Mouse (Mus musculus): ENCODE measurements around the gene Rab11fip5. TPM values are rescaled to one million over a fixed set of nuclear protein-coding genes. Genes with fewer than 3 reads are reported as not detected.

The Rab11fip5 gene
- polyA plus RNA-seq, 1 experiment: 13.5 TPM

DNA sequence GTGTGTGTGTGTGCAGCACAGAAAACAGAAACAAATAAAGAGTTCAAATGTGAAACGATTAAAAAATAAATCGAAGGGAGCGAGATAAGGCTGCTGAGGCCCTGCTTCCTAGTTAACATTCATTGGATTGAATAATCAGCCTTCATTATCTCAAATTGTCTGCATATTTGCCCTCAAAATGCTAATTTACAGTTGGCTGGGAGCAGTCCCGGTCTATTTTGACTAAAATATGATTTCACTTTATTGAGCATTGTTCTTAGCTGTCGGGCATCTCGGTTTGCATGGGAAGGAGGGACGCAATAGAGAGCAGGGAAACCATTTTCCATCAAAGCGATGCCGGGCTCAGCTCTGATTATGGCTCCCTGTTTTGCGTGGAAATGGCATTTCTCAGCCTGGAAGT is 28.6 kb upstream of the Rab11fip5 start:
- TF ChIP-seq POLR2A (IDR thresholded peaks at IDR 0.05; ENCODE audit: control insufficient read depth, extremely low read depth, insufficient read depth, low read length, poor library complexity): no peak
- TF ChIP-seq CTCF (IDR thresholded peaks at IDR 0.05; ENCODE audit: borderline replicate concordance, control insufficient read depth, extremely low read depth, insufficient read depth, low read length, poor library complexity): no peak
- DNase-seq: no peak
- H3K36me3 ChIP-seq (ENCODE audit: control insufficient read depth, insufficient read depth, low read length): no peaks in the 10 kb centered on the region
- 88% methylated on average over 10 of the region's 10 CpGs for WGBS
- no peaks in the 10 kb centered on the region for H3K4me1 ChIP-seq (replicated peaks; ENCODE audit: control insufficient read depth, insufficient read depth, low read length)
- H3K27ac ChIP-seq (ENCODE audit: control insufficient read depth, insufficient read depth, low read length): no peak overlapping the region
- no peaks in the 10 kb centered on the region for H3K27me3 ChIP-seq (ENCODE audit: control insufficient read depth, insufficient read depth, low read length)
- no peak overlapping the region for H3K4me3 ChIP-seq (ENCODE audit: control insufficient read depth, insufficient read depth, low read length)

DNA sequence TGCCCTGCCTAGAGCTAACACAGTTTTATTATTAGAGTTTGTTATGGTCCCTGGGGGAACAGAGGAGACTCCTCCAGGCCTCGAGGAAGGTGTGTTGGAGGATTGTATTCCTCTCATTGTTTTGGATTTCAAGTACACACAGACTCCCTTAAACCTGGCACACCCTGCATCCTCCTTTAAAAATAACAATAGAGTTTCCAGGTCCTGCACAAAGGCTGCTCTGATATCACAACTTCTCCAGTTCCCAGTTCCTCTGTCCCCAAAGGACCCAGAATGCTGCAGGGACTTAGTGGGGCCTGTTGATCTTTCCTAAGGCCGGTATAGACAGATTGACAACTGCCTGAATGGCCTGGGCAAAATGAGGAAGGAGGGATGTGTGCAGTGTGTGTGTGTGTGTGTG is 28.2 kb upstream of the Rab11fip5 start:
- DNase-seq: no peak
- H3K27me3 ChIP-seq (ENCODE audit: control insufficient read depth, insufficient read depth, low read length): no peaks in the 10 kb centered on the region
- H3K36me3 ChIP-seq (ENCODE audit: control insufficient read depth, insufficient read depth, low read length): no peaks in the 10 kb centered on the region
- no peak overlapping the region for H3K4me3 ChIP-seq (ENCODE audit: control insufficient read depth, insufficient read depth, low read length)
- H3K4me1 ChIP-seq (replicated peaks; ENCODE audit: control insufficient read depth, insufficient read depth, low read length): no peaks in the 10 kb centered on the region
- TF ChIP-seq POLR2A (IDR thresholded peaks at IDR 0.05; ENCODE audit: control insufficient read depth, extremely low read depth, insufficient read depth, low read length, poor library complexity) (no peak), CTCF (IDR thresholded peaks at IDR 0.05; ENCODE audit: borderline replicate concordance, control insufficient read depth, extremely low read depth, insufficient read depth, low read length, poor library complexity) (no peak)
- WGBS: 38% methylated on average over 2 of the region's 2 CpGs
- no peak overlapping the region for H3K27ac ChIP-seq (ENCODE audit: control insufficient read depth, insufficient read depth, low read length)

DNA sequence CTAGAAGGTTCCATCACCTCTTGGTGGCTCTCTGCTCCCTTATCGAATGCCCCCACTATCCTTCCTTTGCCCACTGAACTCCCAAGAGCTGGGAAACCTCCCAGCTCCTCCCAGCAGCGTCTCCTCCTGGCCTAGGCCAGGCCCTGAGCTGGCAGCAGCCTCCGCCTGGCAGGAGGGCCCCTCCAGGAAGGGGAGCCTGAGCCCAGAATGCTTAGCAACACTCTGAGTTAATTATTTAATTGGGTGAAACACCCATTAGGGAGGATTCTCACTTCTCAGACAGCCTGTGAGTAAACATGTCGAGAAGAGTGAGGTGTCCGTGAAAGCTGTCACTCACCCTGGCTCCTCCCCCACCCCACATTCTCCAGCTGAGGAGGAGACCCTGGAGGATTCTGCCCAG is 25.3 kb upstream of the Rab11fip5 start:
- no peak for DNase-seq
- Histone ChIP-seq H3K27me3 (ENCODE audit: control insufficient read depth, insufficient read depth, low read length) (no peaks in the 10 kb centered on the region), H3K36me3 (ENCODE audit: control insufficient read depth, insufficient read depth, low read length) (no peaks in the 10 kb centered on the region), H3K27ac (ENCODE audit: control insufficient read depth, insufficient read depth, low read length) (no peak overlapping the region), H3K4me3 (ENCODE audit: control insufficient read depth, insufficient read depth, low read length) (no peak overlapping the region), H3K4me1 (replicated peaks; ENCODE audit: control insufficient read depth, insufficient read depth, low read length) (no peaks in the 10 kb centered on the region)
- 74% methylated on average over 5 of the region's 5 CpGs for whole genome bisulfite sequencing
- TF ChIP-seq POLR2A (IDR thresholded peaks at IDR 0.05; ENCODE audit: control insufficient read depth, extremely low read depth, insufficient read depth, low read length, poor library complexity) (no peak), CTCF (IDR thresholded peaks at IDR 0.05; ENCODE audit: borderline replicate concordance, control insufficient read depth, extremely low read depth, insufficient read depth, low read length, poor library complexity) (no peak)

DNA sequence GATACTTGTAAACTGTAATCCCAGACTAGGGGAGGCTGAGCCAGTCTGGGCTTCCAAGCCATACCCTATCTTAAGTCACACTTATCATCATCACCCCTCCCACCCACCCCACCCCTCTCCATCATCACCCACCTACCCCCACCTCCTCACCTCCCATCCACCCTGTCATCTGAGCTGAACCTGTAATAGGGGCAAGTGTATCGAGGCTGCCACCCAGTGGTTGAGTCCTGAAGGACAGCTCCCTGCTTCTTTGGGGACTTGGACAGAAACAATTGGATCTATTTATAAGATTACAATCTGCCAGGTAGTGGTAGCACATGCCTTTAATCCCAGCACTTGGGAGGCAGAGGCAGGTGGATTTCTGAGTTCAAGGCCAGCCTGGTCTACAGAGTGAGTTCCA is 22.7 kb upstream of the Rab11fip5 start:
- DNase-seq: peak; percentile 52

DNA sequence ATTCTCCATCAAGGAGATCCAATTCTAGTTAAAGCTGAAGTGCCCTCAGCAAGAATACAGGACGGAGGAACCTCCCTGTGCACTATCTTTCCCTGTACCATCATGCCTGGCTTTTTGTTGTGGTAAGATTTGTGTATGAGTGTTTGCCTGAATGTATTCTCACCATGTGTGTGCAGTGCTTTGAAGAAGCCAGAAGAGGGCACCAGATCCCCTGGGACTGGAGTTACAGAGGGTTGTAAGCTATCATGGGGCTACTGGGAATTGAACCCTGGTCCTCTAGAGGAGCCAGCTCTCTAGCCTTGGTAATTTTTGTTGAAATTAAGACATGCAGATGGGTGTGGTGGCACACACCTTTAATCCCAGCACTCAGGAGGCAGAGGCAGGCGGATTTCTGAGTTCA is 20.9 kb upstream of the Rab11fip5 start:
- DNase-seq: no peak
- H3K27ac ChIP-seq (ENCODE audit: control insufficient read depth, insufficient read depth, low read length): no peak overlapping the region
- 89% methylated on average over 2 of the region's 2 CpGs for WGBS
- TF ChIP-seq CTCF (IDR thresholded peaks at IDR 0.05; ENCODE audit: borderline replicate concordance, control insufficient read depth, extremely low read depth, insufficient read depth, low read length, poor library complexity): no peak
- no peak for TF ChIP-seq POLR2A (IDR thresholded peaks at IDR 0.05; ENCODE audit: control insufficient read depth, extremely low read depth, insufficient read depth, low read length, poor library complexity)
- no peaks in the 10 kb centered on the region for H3K27me3 ChIP-seq (ENCODE audit: control insufficient read depth, insufficient read depth, low read length)
- no peaks in the 10 kb centered on the region for H3K36me3 ChIP-seq (ENCODE audit: control insufficient read depth, insufficient read depth, low read length)
- no peak overlapping the region for H3K4me3 ChIP-seq (ENCODE audit: control insufficient read depth, insufficient read depth, low read length)
- no peaks in the 10 kb centered on the region for H3K4me1 ChIP-seq (replicated peaks; ENCODE audit: control insufficient read depth, insufficient read depth, low read length)

More for the DNA sequence above, 22.7 kb upstream of the Rab11fip5 start:
- WGBS: 8% methylated on average over 1 of the region's 1 CpGs
- no peaks in the 10 kb centered on the region for H3K4me1 ChIP-seq (replicated peaks; ENCODE audit: control insufficient read depth, insufficient read depth, low read length)
- no peaks in the 10 kb centered on the region for H3K36me3 ChIP-seq (ENCODE audit: control insufficient read depth, insufficient read depth, low read length)
- no peaks in the 10 kb centered on the region for H3K27me3 ChIP-seq (ENCODE audit: control insufficient read depth, insufficient read depth, low read length)
- H3K4me3 ChIP-seq (ENCODE audit: control insufficient read depth, insufficient read depth, low read length): no peak overlapping the region
- no peak overlapping the region for H3K27ac ChIP-seq (ENCODE audit: control insufficient read depth, insufficient read depth, low read length)
- TF ChIP-seq CTCF (IDR thresholded peaks at IDR 0.05; ENCODE audit: borderline replicate concordance, control insufficient read depth, extremely low read depth, insufficient read depth, low read length, poor library complexity) (no peak), POLR2A (IDR thresholded peaks at IDR 0.05; ENCODE audit: control insufficient read depth, extremely low read depth, insufficient read depth, low read length, poor library complexity) (no peak)

DNA sequence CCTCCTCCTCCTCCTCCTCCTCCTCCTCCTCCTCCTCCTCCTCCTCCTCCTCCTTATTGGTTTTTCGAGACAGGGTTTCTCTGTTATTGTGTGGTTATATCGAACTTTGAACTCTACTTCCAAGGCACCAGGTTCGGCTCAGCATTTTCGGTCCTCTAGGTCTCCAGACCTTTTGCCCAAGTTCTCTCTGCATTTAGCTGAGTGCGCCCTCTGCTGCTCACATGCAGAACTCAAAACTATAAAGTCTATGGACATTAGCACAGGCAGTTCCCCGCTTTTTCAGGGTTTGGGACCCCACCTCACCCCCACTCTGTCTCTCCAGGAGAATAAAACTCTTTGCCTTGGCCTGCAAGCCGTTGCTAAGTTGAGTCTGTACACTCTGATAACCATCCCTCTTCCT is 17.4 kb upstream of the Rab11fip5 start:
- no peaks in the 10 kb centered on the region for H3K4me1 ChIP-seq (replicated peaks; ENCODE audit: control insufficient read depth, insufficient read depth, low read length)
- no peaks in the 10 kb centered on the region for H3K36me3 ChIP-seq (ENCODE audit: control insufficient read depth, insufficient read depth, low read length)
- TF ChIP-seq POLR2A (IDR thresholded peaks at IDR 0.05; ENCODE audit: control insufficient read depth, extremely low read depth, insufficient read depth, low read length, poor library complexity): no peak
- TF ChIP-seq CTCF (IDR thresholded peaks at IDR 0.05; ENCODE audit: borderline replicate concordance, control insufficient read depth, extremely low read depth, insufficient read depth, low read length, poor library complexity): no peak
- WGBS: 14% methylated on average over 5 of the region's 7 CpGs
- no peaks in the 10 kb centered on the region for H3K27me3 ChIP-seq (ENCODE audit: control insufficient read depth, insufficient read depth, low read length)
- H3K27ac ChIP-seq (ENCODE audit: control insufficient read depth, insufficient read depth, low read length): no peak overlapping the region
- H3K4me3 ChIP-seq (ENCODE audit: control insufficient read depth, insufficient read depth, low read length): no peak overlapping the region
- peak; percentile 61 for DNase-seq

DNA sequence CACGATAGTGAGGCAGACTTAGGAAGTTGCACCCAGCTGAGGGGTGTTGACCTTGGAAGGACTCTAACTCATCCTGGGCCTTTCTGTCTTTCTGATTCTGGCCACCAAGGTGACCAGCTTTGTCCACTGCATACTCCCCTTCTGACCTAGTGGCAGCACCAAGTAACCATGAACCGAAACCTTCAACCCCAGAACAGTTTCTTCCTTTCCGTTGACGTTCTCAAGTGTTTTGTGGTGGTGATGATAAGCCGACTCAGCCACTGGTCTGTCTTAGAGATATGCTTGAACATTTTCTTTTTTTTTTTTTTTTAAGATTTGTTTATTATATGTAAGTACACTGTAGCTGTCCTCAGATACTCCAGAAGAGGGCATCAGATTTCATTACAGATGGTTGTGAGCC is 14.2 kb upstream of the Rab11fip5 start:
- Histone ChIP-seq H3K4me3 (ENCODE audit: control insufficient read depth, insufficient read depth, low read length) (no peak overlapping the region), H3K27me3 (ENCODE audit: control insufficient read depth, insufficient read depth, low read length) (no peaks in the 10 kb centered on the region), H3K36me3 (ENCODE audit: control insufficient read depth, insufficient read depth, low read length) (no peaks in the 10 kb centered on the region), H3K27ac (ENCODE audit: control insufficient read depth, insufficient read depth, low read length) (no peak overlapping the region), H3K4me1 (replicated peaks; ENCODE audit: control insufficient read depth, insufficient read depth, low read length) (no peaks in the 10 kb centered on the region)
- DNase-seq: no peak
- no peak for TF ChIP-seq POLR2A (IDR thresholded peaks at IDR 0.05; ENCODE audit: control insufficient read depth, extremely low read depth, insufficient read depth, low read length, poor library complexity)
- TF ChIP-seq CTCF (IDR thresholded peaks at IDR 0.05; ENCODE audit: borderline replicate concordance, control insufficient read depth, extremely low read depth, insufficient read depth, low read length, poor library complexity): no peak
- 64% methylated on average over 5 of the region's 5 CpGs for WGBS

Data from thymus, adult 2 months (tissue).